Mouse (Mus musculus): ENCODE results near the gene Eps15. TPM values are rescaled to one million over a fixed set of nuclear protein-coding genes. Genes with fewer than 3 reads are reported as not detected.

Eps15 gene
- polyA plus RNA-seq, 1 experiment from 2014 or later: 48.3 TPM

DNA sequence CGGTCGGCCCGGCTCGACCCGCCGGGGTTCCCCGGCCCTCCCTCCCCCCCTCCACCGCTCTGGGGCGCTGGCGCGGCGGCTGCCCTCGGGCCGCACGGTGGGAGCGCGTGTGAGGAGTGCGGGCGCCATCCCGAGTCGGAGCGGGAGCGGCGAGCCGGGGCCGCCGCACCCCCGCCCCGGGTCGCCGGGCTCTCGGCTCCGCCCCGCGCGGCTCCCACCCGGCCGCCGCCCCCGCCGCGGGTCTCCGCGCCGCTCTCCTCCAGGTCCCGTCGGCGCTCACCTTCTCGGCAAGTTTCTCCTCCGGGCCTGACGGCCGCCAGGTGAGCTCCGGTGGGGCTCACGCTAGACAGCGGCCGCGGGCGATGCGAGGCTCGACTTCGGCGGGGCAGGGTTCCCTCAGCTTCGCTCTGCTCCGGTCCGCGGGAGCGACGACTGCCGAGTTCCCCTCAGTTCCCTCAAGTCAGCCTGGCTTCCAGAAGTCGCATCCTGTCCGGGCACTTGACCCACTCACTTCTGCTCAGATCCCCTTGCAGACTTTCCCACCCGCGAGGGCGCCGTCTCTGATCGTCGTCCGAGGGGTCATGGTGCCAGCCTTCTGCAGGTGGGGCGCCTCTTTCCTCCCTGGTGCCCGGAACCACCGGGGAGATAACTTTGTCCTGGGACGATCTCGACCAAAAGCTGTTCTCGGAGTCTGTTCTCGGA, 542 bp downstream of the Eps15 start:
- Histone ChIP-seq H3K9ac (peak overlapping the region; percentile 82), H3K9me3 (no peaks in the 10 kb centered on the region), H3K27me3 (0 out of 2 replicates have a peak, but pooled peaks cover 3% of the 10 kb centered on the region), H3K27ac (no peak overlapping the region; the same call in 1 of the 2 replicates), H3K36me3 (replicated peaks) (no peaks in the 10 kb centered on the region), H3K4me2 (peak overlapping the region; percentile 81), H3K4me3 (replicated peaks) (peak overlapping the region; percentile 90), H3K4me1 (0 out of 2 replicates have a peak, but pooled peaks cover 9% of the 10 kb centered on the region)
- WGBS: under 1% methylated on average over 54 of the region's 85 CpGs
- ATAC-seq (ENCODE audit: low FRiP score): peak; percentile 89

DNA sequence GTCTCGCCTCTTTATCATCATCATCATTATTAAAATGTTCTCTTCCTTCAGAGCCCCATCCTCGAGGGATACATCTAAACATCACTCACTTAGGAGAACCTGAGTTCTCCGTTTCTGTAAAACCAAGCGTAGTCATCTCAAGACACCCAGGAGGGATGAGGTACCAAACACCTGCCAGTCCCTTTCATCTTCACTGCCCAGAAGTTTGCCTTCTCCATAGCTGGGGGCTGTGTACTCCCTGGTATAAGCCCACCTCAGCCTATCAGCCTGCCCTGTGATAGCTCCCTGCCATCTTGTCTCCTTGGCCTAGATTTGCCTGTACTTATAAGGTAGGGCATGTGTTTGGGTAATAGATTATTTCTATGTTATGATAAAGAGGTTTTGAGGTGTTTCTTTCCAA, 1.1 kb downstream of the Eps15 start:
- peak overlapping the region; percentile 82 for H3K9ac ChIP-seq
- WGBS: 10% methylated on average over 4 of the region's 4 CpGs
- H3K36me3 ChIP-seq (replicated peaks): no peaks in the 10 kb centered on the region
- peak overlapping the region; percentile 81 for H3K4me2 ChIP-seq
- H3K4me1 ChIP-seq: 0 out of 2 replicates have a peak, but pooled peaks cover 9% of the 10 kb centered on the region
- H3K9me3 ChIP-seq: no peaks in the 10 kb centered on the region
- ATAC-seq (ENCODE audit: low FRiP score): no peak
- 0 out of 2 replicates have a peak, but pooled peaks cover 3% of the 10 kb centered on the region for H3K27me3 ChIP-seq
- peak overlapping the region; percentile 90 for H3K4me3 ChIP-seq (replicated peaks)
- H3K27ac ChIP-seq: no peak overlapping the region

DNA sequence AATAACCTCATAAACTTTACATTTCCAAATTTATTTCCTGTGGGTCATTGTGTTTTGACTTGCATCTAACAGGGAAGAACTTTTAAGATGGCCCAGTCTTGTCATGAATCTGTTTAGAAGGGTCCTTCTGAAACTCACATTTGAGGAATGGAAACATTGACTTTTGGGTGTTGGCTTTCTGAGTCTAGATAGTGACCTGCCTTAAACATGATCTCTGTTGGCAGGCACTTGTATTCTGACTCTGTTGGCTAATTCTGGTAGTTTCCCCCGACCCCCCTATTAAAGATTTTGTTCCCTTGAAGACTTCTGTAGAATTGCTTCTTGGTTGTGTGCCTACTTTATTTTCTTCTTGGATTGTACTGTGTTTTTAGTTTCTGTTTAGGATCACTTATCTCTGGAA, 1.9 kb downstream of the Eps15 start:
- Histone ChIP-seq H3K36me3 (replicated peaks) (no peaks in the 10 kb centered on the region), H3K9me3 (no peaks in the 10 kb centered on the region), H3K4me3 (replicated peaks) (no peak overlapping the region), H3K4me2 (no peak overlapping the region), H3K27ac (no peak overlapping the region), H3K9ac (no peak overlapping the region), H3K4me1 (0 out of 2 replicates have a peak, but pooled peaks cover 9% of the 10 kb centered on the region), H3K27me3 (0 out of 2 replicates have a peak, but pooled peaks cover 3% of the 10 kb centered on the region)
- WGBS: 76% methylated on average over 1 of the region's 1 CpGs
- ATAC-seq (ENCODE audit: low FRiP score): no peak

DNA sequence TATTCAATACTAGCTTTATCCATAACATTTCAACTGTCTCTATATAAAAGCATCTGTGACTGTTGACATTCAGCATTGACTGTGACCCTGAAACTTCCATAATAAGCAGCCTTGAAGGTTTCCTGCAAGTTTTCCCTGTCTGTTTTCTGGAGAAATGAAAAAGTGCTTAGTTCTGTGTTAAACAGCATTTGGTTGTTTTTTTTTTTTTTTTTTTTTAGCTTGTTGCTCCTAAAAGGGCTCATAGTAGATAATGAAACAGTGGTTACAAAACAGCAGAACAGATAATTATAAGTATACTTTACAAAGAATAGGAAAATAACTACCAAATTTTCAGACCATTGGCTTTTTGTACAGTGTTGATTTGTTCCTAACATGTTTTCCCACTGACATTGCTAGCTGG, 14.6 kb downstream of the Eps15 start:
- Histone ChIP-seq H3K27me3 (no peaks in the 10 kb centered on the region), H3K9me3 (no peaks in the 10 kb centered on the region), H3K27ac (no peak overlapping the region), H3K4me2 (no peak overlapping the region), H3K9ac (no peak overlapping the region), H3K4me3 (replicated peaks) (no peak overlapping the region), H3K36me3 (replicated peaks) (no peaks in the 10 kb centered on the region), H3K4me1 (no peaks in the 10 kb centered on the region)
- ATAC-seq (ENCODE audit: low FRiP score): no peak

DNA sequence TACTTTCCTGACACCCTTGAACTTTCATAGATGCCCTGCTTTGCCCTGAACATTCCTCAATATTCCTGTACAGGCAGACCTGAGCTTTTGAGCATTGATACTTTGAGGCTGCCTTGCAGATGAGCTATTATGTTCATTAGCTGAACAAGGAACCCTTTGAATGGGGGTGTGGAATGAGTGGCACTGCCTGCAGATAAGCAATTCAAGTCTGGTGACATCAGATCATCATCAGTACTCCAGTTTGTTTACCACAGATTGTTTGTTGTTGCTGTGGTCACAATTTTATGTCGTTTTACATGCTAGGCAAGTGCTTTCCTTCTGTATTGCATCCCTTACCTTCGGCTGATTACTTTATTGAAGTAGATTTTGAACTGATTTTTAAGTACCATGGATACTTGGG, 16.4 kb downstream of the Eps15 start:
- Histone ChIP-seq H3K27me3 (no peaks in the 10 kb centered on the region), H3K9me3 (no peaks in the 10 kb centered on the region), H3K4me2 (no peak overlapping the region), H3K36me3 (replicated peaks) (no peaks in the 10 kb centered on the region), H3K4me3 (replicated peaks) (no peak overlapping the region), H3K4me1 (no peaks in the 10 kb centered on the region), H3K9ac (no peak overlapping the region), H3K27ac (no peak overlapping the region)
- ATAC-seq (ENCODE audit: low FRiP score): no peak
- 62% methylated on average over 2 of the region's 2 CpGs for WGBS

DNA sequence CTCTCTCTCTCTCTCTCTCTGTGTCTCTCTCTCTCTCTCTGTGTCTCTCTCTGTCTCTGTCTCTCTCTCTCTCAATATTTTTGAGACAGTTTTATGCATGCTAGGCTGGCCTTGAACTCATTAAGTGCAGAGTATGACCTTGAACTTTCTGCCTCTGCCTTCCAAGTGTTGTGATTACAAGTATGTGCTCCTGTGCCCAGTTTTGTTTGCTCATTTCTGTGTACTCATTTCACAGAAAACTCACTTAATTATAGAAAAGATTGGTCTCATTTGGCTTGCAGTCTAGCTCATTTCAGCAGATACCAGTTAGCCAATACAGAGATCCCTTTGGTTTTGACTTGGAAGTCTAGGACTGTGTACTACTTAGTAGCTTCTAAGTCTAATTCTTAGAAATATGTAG, 19.1 kb downstream of the Eps15 start:
- H3K27me3 ChIP-seq: no peaks in the 10 kb centered on the region
- no peak overlapping the region for H3K4me2 ChIP-seq
- H3K9ac ChIP-seq: no peak overlapping the region
- H3K27ac ChIP-seq: no peak overlapping the region
- H3K4me1 ChIP-seq: no peaks in the 10 kb centered on the region
- no peaks in the 10 kb centered on the region for H3K9me3 ChIP-seq
- no peak overlapping the region for H3K4me3 ChIP-seq (replicated peaks)
- no peaks in the 10 kb centered on the region for H3K36me3 ChIP-seq (replicated peaks)
- ATAC-seq (ENCODE audit: low FRiP score): no peak

DNA sequence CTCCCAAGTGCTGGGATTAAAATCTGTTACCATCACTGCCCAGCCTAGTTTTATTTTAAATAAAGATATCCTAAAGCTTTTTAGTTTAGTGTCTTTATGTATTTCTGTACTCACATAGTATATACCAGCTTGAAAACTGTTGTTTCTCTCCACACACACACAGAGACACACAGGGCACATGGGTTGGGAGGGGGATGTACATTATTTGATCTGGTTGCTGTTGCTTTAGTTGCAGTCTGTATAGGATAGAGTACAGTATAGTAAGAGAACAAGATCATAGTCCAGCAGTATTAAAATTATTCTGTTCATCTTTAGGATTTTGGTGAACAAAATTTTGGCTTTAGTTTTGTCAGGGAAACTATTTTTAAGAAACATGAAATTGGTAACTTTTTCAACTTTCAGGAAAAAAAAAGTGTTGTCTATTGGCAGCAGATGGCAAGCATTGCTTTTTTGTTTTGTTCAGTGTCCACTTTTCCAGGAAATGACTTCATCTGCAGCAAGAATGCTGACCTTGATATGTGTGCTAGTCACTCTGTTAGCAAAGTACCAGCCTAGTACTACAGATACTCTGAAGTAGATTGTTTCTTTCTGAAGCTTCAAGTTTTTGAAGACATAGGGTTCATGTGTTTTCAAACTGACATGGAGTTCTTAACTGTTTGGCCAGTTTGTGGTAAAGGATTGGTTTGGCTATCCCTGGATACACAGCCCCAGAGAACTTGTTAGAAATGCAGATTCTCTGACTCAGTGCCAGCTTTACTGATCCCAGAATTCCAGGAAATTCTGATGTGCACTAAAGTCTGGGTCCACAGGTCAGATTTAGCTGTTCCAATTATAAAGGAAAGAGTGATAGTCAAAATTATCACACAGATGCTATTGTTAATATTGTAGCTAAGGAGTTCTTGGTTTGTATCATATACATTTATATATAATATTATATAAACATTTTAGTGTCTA, 37.1 kb downstream of the Eps15 start:
- Histone ChIP-seq H3K4me1 (no peaks in the 10 kb centered on the region), H3K36me3 (replicated peaks) (no peaks in the 10 kb centered on the region), H3K27ac (no peak overlapping the region), H3K27me3 (no peaks in the 10 kb centered on the region), H3K9me3 (no peaks in the 10 kb centered on the region), H3K4me3 (replicated peaks) (no peak overlapping the region), H3K9ac (no peak overlapping the region), H3K4me2 (no peak overlapping the region)
- ATAC-seq (ENCODE audit: low FRiP score): no peak

DNA sequence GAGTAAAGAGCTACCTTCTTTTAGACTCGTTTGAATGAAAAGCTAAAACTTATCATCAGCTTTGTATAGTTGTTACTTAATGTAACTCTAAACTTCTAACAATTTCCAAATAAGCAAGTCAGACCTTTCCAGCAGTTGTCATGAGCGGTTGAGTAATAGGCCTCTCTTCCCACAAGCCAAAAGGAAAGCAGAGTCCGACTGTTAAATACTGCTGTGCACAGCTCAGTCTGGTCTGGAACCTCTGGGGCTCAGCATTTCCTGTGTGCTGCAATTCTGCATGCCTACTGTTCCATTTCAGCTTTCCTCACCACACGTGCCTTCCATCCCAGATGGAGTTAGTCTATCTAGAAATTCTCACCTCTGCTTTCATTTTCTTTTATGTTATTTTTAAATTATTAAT, 56.7 kb downstream of the Eps15 start:
- Histone ChIP-seq H3K4me2 (no peak overlapping the region), H3K27me3 (no peaks in the 10 kb centered on the region), H3K9ac (no peak overlapping the region), H3K4me3 (replicated peaks) (no peak overlapping the region), H3K27ac (no peak overlapping the region), H3K9me3 (no peaks in the 10 kb centered on the region), H3K36me3 (replicated peaks) (no peaks in the 10 kb centered on the region; the same call in 1 of the 2 replicates), H3K4me1 (no peaks in the 10 kb centered on the region)
- WGBS: 88% methylated on average over 4 of the region's 4 CpGs
- no peak for ATAC-seq (ENCODE audit: low FRiP score)

DNA sequence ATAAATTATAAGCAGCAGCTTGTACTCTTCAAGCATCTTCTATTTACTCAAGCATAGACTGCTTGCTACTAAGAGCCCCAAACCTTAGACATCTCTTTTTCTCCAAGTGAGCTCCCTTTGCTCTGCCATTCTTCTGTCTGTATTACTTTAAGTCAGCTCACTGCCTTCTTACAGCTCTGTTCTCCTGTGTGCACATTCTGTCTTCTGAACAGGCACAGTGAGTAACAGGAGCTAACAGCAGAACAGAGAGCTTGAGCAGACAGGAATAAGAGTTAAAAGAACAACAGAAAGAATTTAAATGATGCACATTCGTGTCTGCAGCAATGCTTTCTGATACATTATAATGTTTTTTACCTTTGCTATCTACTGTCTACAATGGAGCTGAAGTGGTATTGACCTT, 61.2 kb downstream of the Eps15 start:
- Histone ChIP-seq H3K27ac (no peak overlapping the region), H3K9ac (no peak overlapping the region), H3K27me3 (no peaks in the 10 kb centered on the region), H3K36me3 (replicated peaks) (no peaks in the 10 kb centered on the region), H3K9me3 (no peaks in the 10 kb centered on the region), H3K4me2 (no peak overlapping the region), H3K4me3 (replicated peaks) (no peak overlapping the region), H3K4me1 (no peaks in the 10 kb centered on the region; the same call in 1 of the 2 replicates)
- no peak for ATAC-seq (ENCODE audit: low FRiP score)
- 65% methylated on average over 1 of the region's 1 CpGs for WGBS

DNA sequence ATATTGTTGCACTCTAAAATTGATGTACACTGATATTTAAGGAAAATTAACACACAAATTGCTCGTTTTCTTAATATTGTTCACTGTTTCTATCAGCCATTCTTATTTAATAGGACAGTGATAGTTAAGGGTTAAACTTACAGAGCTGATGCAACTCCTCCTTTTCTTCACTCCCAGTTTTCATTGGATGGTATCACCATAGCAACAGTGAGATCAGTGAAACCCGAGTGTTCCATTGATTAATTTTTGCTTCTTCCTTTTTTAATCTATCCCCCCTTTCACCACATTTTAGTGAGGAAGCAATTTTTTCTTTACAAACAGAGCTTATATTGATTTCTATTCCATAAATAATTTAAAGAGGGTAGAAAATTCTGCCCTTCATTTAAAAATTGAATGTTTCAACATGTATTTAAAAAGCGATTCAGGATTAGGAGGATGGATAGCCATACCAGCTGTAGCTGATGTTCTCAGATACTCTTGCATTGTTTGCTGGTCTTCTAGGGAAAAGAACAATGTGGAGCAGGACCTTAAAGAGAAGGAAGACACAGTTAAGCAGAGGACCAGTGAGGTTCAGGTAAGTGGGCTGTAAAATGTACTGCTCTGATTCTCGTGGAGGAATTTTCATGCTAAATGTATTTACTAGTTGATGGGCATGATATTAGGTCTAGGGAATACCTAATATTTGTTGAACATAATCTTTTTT, 62.9 kb downstream of the Eps15 start:
- Histone ChIP-seq H3K4me2 (peak overlapping the region; percentile 32; the same call in 1 of the 2 replicates), H3K9me3 (no peaks in the 10 kb centered on the region), H3K9ac (no peak overlapping the region), H3K4me1 (no peaks in the 10 kb centered on the region; the same call in 1 of the 2 replicates), H3K36me3 (replicated peaks) (no peaks in the 10 kb centered on the region), H3K27ac (no peak overlapping the region), H3K4me3 (replicated peaks) (peak overlapping the region; percentile 37), H3K27me3 (no peaks in the 10 kb centered on the region)
- WGBS: 36% methylated on average over 4 of the region's 4 CpGs
- peak; percentile 92 for ATAC-seq (ENCODE audit: low FRiP score)

DNA sequence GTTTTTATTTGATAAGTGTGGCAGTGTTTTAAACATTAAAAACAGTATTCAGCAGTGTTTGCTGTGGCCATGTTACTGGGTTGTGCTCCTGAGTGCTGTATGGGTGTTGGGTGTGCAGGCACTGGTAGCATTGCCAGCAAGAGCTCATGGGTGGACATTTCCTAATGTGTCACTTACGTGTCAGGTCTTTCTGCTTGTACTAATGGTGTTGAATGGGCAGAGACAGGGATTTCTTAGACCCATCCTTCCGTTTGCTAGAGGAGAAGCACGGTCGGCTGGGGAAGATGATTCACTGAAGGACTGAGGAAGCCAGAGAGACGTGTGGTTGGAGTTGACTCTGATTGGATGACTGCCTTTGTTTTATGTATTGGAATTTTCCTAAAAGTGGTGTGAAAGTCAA, 63.8 kb downstream of the Eps15 start:
- Histone ChIP-seq H3K36me3 (replicated peaks) (no peaks in the 10 kb centered on the region), H3K9me3 (no peaks in the 10 kb centered on the region), H3K4me2 (peak overlapping the region; percentile 29), H3K27ac (no peak overlapping the region), H3K27me3 (no peaks in the 10 kb centered on the region), H3K4me1 (no peaks in the 10 kb centered on the region; the same call in 1 of the 2 replicates), H3K9ac (no peak overlapping the region), H3K4me3 (replicated peaks) (peak overlapping the region; percentile 29)
- 0 out of 2 replicates have a peak, but pooled peaks have one; percentile 53 for ATAC-seq (ENCODE audit: low FRiP score)
- WGBS: 78% methylated on average over 5 of the region's 5 CpGs

DNA sequence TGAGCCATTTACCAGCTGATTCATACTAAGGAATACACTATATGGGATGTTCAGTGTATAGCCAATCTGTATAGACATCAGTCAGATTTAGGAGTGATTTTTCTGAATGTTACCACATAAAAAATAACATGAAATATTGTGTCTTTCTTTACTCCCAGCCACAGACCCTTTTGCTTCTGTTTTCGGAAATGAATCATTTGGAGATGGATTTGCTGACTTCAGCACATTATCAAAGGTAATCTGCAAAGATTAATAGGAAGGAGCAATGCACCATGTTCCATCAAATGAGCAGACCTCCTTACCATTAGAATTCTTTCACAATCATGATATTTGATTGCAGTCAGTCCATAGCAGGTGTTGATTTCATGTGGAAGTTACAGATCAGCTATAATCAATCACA, 98.0 kb downstream of the Eps15 start:
- no peak for ATAC-seq (ENCODE audit: low FRiP score)
- Histone ChIP-seq H3K4me1 (no peaks in the 10 kb centered on the region), H3K27ac (no peak overlapping the region), H3K27me3 (no peaks in the 10 kb centered on the region), H3K9me3 (no peaks in the 10 kb centered on the region), H3K4me2 (no peak overlapping the region), H3K4me3 (replicated peaks) (no peak overlapping the region), H3K36me3 (replicated peaks) (peaks cover 16% of the 10 kb centered on the region), H3K9ac (no peak overlapping the region)
- 91% methylated on average over 1 of the region's 1 CpGs for WGBS

Measured in forebrain, embryonic 12.5 days (tissue).